In genomic region chr6:73155455-73155854, GRCm38 (mm10) we compare ENCODE assay signal across 34 mouse cellular contexts.
"Had no signal": no experiment of that assay in that cellular context is flagged by ENCODE, and none has a peak within 500 bp of the region (broad histone marks: within the 10 kb centered on the region; RNA-seq: fewer than 3 reads in every experiment).

No protein-coding gene starts in this region.

- H3K4me2 ChIP-seq: heart, embryonic 12.5 days; heart, embryonic 13.5 days; heart, embryonic 15.5 days; hindbrain, embryonic 12.5 days; hindbrain, embryonic 13.5 days; hindbrain, embryonic 14.5 days; hindbrain, embryonic 15.5 days; intestine, embryonic 15.5 days; kidney, embryonic 15.5 days had no signal

- ATAC-seq: hindbrain, embryonic 16.5 days; hindbrain, postnatal 0 days; inflammation-experienced regulatory T-cells, adult 6 months; intestine, embryonic 15.5 days; intestine, embryonic 16.5 days; intestine, postnatal 0 days had no signal

- H3K9me3 ChIP-seq: heart, embryonic 10.5 days; heart, embryonic 12.5 days; heart, embryonic 13.5 days; heart, embryonic 15.5 days; hindbrain, embryonic 10.5 days; hindbrain, embryonic 12.5 days; hindbrain, embryonic 13.5 days; hindbrain, embryonic 15.5 days; intestine, embryonic 15.5 days; kidney, embryonic 15.5 days had no signal

- H3K36me3 ChIP-seq: heart, embryonic 10.5 days; heart, embryonic 12.5 days; heart, embryonic 13.5 days; heart, embryonic 15.5 days; hindbrain, embryonic 10.5 days; hindbrain, embryonic 12.5 days; hindbrain, embryonic 13.5 days; hindbrain, embryonic 15.5 days; intestine, embryonic 15.5 days; kidney, embryonic 15.5 days had no signal

- H3K9ac ChIP-seq: heart, embryonic 12.5 days; heart, embryonic 13.5 days; heart, embryonic 15.5 days; hindbrain, embryonic 12.5 days; hindbrain, embryonic 13.5 days; hindbrain, embryonic 14.5 days; hindbrain, embryonic 15.5 days; intestine, embryonic 15.5 days; kidney, embryonic 15.5 days had no signal

- H3K4me3 ChIP-seq: heart, embryonic 10.5 days; heart, embryonic 12.5 days; heart, embryonic 13.5 days; heart, embryonic 15.5 days; hindbrain, embryonic 10.5 days; hindbrain, embryonic 12.5 days; hindbrain, embryonic 13.5 days; hindbrain, embryonic 15.5 days; intestine, embryonic 15.5 days; kidney, embryonic 15.5 days; layer of hippocampus, adult 2 months; left cerebral cortex, adult 2 months had no signal

- DNase-seq: heart, postnatal 10 days; heart, postnatal 14 days; heart, postnatal 36 days; heart, postnatal 4 days; kidney, adult 11 months; kidney, adult 18-20 months; kidney, adult 2 months; kidney, adult 8-10 months; kidney, adult 9 months; kidney, postnatal 10 days; kidney, postnatal 14 days; kidney, postnatal 25 days; kidney, postnatal 36 days; layer of hippocampus, adult 9-11 months; layer of hippocampus, postnatal 36 days had no signal

- H3K27me3 ChIP-seq: heart, embryonic 12.5 days; heart, embryonic 13.5 days; heart, embryonic 15.5 days; hindbrain, embryonic 12.5 days; hindbrain, embryonic 13.5 days; hindbrain, embryonic 15.5 days; intestine, embryonic 15.5 days; kidney, embryonic 15.5 days had no signal

- H3K4me1 ChIP-seq: heart, embryonic 10.5 days; heart, embryonic 12.5 days; heart, embryonic 13.5 days; heart, embryonic 15.5 days; hindbrain, embryonic 10.5 days; hindbrain, embryonic 12.5 days; hindbrain, embryonic 13.5 days; hindbrain, embryonic 15.5 days; intestine, embryonic 15.5 days; kidney, embryonic 15.5 days had no signal

- H3K27ac ChIP-seq: heart, embryonic 10.5 days; heart, embryonic 13.5 days; heart, embryonic 15.5 days; hindbrain, embryonic 10.5 days; hindbrain, embryonic 12.5 days; hindbrain, embryonic 13.5 days; hindbrain, embryonic 14.5 days; hindbrain, embryonic 15.5 days; hindbrain, postnatal 0 days; intestine, embryonic 15.5 days; kidney, embryonic 15.5 days; kidney, postnatal 0 days; layer of hippocampus, adult 2 months; left cerebral cortex, adult 2 months had no signal
